Mouse (Mus musculus) forebrain, embryonic 16.5 days (tissue): ENCODE results near the gene B430218F22Rik. TPM values are rescaled to one million over a fixed set of nuclear protein-coding genes. Genes with fewer than 3 reads are reported as not detected.
"Not testable (repeated sequence)": the region's sequence is repeated elsewhere in the genome, so short reads cannot be mapped to it uniquely, and the experiment has no call there.

Experiments
- ATAC-seq: fragments of 200-750 bp; cut with Nextera tagmentation; 2 replicates; pipeline ENCODE4 v1.8.0; 2017; ENCODE audit warnings: mild to moderate bottlenecking, moderate library complexity
- H3K27ac ChIP-seq: fragments of 300-500 bp; sonication (generic); 2 replicates; pipeline ENCODE4 v1.5.1; 2014; ENCODE audit warnings: low read length, control low read depth
- H3K27me3 ChIP-seq: fragments of 300-500 bp; sonication (generic); replicated peaks from 2 replicates; pipeline ENCODE4 v1.6.1; 2014; ENCODE audit warnings: low read length; ENCODE audit not compliant: control insufficient read depth, insufficient read depth
- H3K36me3 ChIP-seq: fragments of 300-500 bp; sonication (generic); 2 replicates; pipeline ENCODE4 v1.6.1; 2014; ENCODE audit not compliant: control insufficient read depth, insufficient read depth
- H3K4me1 ChIP-seq: fragments of 300-500 bp; sonication (generic); replicated peaks from 2 replicates; pipeline ENCODE4 v1.6.1; 2014; ENCODE audit warnings: low read length; ENCODE audit not compliant: control insufficient read depth, insufficient read depth
- H3K4me2 ChIP-seq: fragments of 300-500 bp; sonication (generic); 2 replicates; pipeline ENCODE4 v1.6.1; 2014; ENCODE audit warnings: mild to moderate bottlenecking, low read length, control low read depth
- H3K4me3 ChIP-seq: fragments of 300-500 bp; sonication (generic); replicated peaks from 2 replicates; pipeline ENCODE4 v1.5.1; 2014; ENCODE audit warnings: mild to moderate bottlenecking, low read length, control low read depth
- H3K9ac ChIP-seq: fragments of 300-500 bp; sonication (generic); replicated peaks from 2 replicates; pipeline ENCODE4 v1.6.1; 2014; ENCODE audit warnings: low read depth, low read length, control low read depth
- H3K9me3 ChIP-seq: fragments of 300-500 bp; sonication (generic); 2 replicates; pipeline ENCODE4 v1.6.1; 2016; ENCODE audit warnings: low read length; ENCODE audit not compliant: control insufficient read depth
- WGBS: fragments of 180-500 bp; shearing (Covaris S2); extraction: QIAGEN DNeasy Blood & Tissue Kit; methylation state at CpG from one replicate; pipeline ENCODE4 v1.1.7; 2014; 5-methylcytosine and 5-hydroxymethylcytosine counted together
- polyA plus RNA-seq: library from polyadenylated mRNA; unstranded; fragments of >200 nt; fragmentation: Nextera tagmentation; extraction: Ambion mirVana; gene quantifications from 2 replicates; pipeline ENCODE4 v1.2.1, GENCODE M21; 2015

The B430218F22Rik gene
- 0.48 and 0.92 TPM in 2 replicates for polyA plus RNA-seq

GRCm38 (mm10) chr13:118386511-118387447, at the start of gene B430218F22Rik, which contains the start of gene Mrps30:
Gene B430218F22Rik, plus strand, starts transcription at chr13:118386630.
Gene Mrps30, minus strand, starts transcription at chr13:118387252.
- Histone ChIP-seq H3K4me1 (peaks cover 6% of the 10 kb centered on the region), H3K36me3 (peaks cover 18% of the 10 kb centered on the region), H3K27me3 (no peaks in the 10 kb centered on the region), H3K4me3 (peak within 1 kb of the TSS; percentile 56), H3K27ac (peak within 1 kb of the TSS; percentile 65), H3K4me2 (peak within 1 kb of the TSS; percentile 79), H3K9me3 (no peaks in the 10 kb centered on the region), H3K9ac (peak within 1 kb of the TSS; percentile 63)
- under 1% methylated on average over 73 of the region's 93 CpGs for WGBS
- ATAC-seq = peak; percentile 99

- Histone ChIP-seq H3K36me3 (no peaks in the 10 kb centered on the region), H3K4me2 (no peak overlapping the region)
- 23% methylated on average over 10 of the region's 10 CpGs for WGBS
Observed at GRCm38 (mm10) chr13:118350257-118350656, 36.2 kb upstream of the B430218F22Rik start.

GRCm38 (mm10) chr13:118350870-118351269, 35.6 kb upstream of the B430218F22Rik start:
- no peaks in the 10 kb centered on the region for H3K4me1 ChIP-seq
- H3K4me2 ChIP-seq = no peak overlapping the region
- H3K4me3 ChIP-seq = no peak overlapping the region
- H3K36me3 ChIP-seq = no peaks in the 10 kb centered on the region
- no peaks in the 10 kb centered on the region for H3K27me3 ChIP-seq
- H3K9me3 ChIP-seq = no peaks in the 10 kb centered on the region
- ATAC-seq = no peak
- WGBS = 94% methylated on average over 10 of the region's 10 CpGs
- no peak overlapping the region for H3K9ac ChIP-seq
- no peak overlapping the region for H3K27ac ChIP-seq

More at GRCm38 (mm10) chr13:118350257-118350656, 36.2 kb upstream of the B430218F22Rik start:
- H3K9ac ChIP-seq = no peak overlapping the region
- H3K27me3 ChIP-seq = no peaks in the 10 kb centered on the region
- H3K9me3 ChIP-seq = no peaks in the 10 kb centered on the region
- H3K27ac ChIP-seq = no peak overlapping the region
- no peaks in the 10 kb centered on the region for H3K4me1 ChIP-seq
- no peak for ATAC-seq
- H3K4me3 ChIP-seq = no peak overlapping the region

GRCm38 (mm10) chr13:118363342-118363741, 23.1 kb upstream of the B430218F22Rik start:
- H3K4me3 ChIP-seq = no peak overlapping the region
- H3K9me3 ChIP-seq = no peaks in the 10 kb centered on the region
- H3K4me2 ChIP-seq = no peak overlapping the region
- H3K27ac ChIP-seq = no peak overlapping the region
- H3K9ac ChIP-seq = no peak overlapping the region
- 90% methylated on average over 6 of the region's 6 CpGs for WGBS
- no peak for ATAC-seq
- no peaks in the 10 kb centered on the region for H3K4me1 ChIP-seq
- H3K36me3 ChIP-seq = no peaks in the 10 kb centered on the region
- no peaks in the 10 kb centered on the region for H3K27me3 ChIP-seq

- H3K4me1 ChIP-seq = no peaks in the 10 kb centered on the region
- WGBS = 75% methylated on average over 1 of the region's 1 CpGs
- H3K9ac ChIP-seq = no peak overlapping the region
- H3K36me3 ChIP-seq = no peaks in the 10 kb centered on the region
- no peak overlapping the region for H3K4me3 ChIP-seq
- no peaks in the 10 kb centered on the region for H3K9me3 ChIP-seq
- no peak overlapping the region for H3K4me2 ChIP-seq
- H3K27ac ChIP-seq = no peak overlapping the region
- H3K27me3 ChIP-seq = no peaks in the 10 kb centered on the region
- ATAC-seq = no peak
Observed at GRCm38 (mm10) chr13:118365774-118366173, 20.7 kb upstream of the B430218F22Rik start.

- Histone ChIP-seq H3K27ac (no peak overlapping the region), H3K36me3 (0 out of 2 replicates have a peak, but pooled peaks cover 4% of the 10 kb centered on the region), H3K4me1 (no peaks in the 10 kb centered on the region), H3K9ac (no peak overlapping the region), H3K9me3 (no peaks in the 10 kb centered on the region), H3K4me3 (no peak overlapping the region), H3K4me2 (no peak overlapping the region), H3K27me3 (no peaks in the 10 kb centered on the region)
- no peak for ATAC-seq
- 89% methylated on average over 4 of the region's 4 CpGs for WGBS
Observed at GRCm38 (mm10) chr13:118372871-118373270, 13.6 kb upstream of the B430218F22Rik start.

GRCm38 (mm10) chr13:118379155-118379554, 7.3 kb upstream of the B430218F22Rik start:
- Histone ChIP-seq H3K27me3 (no peaks in the 10 kb centered on the region), H3K4me1 (no peaks in the 10 kb centered on the region), H3K27ac (no peak overlapping the region), H3K36me3 (peaks cover 25% of the 10 kb centered on the region), H3K4me2 (no peak overlapping the region), H3K9me3 (no peaks in the 10 kb centered on the region), H3K4me3 (no peak overlapping the region), H3K9ac (no peak overlapping the region)
- 58% methylated on average over 1 of the region's 1 CpGs for WGBS
- no peak for ATAC-seq

GRCm38 (mm10) chr13:118380381-118380780, 6.0 kb upstream of the B430218F22Rik start:
- Histone ChIP-seq H3K9ac (no peak overlapping the region), H3K4me3 (no peak overlapping the region), H3K27ac (no peak overlapping the region), H3K36me3 (peaks cover 27% of the 10 kb centered on the region), H3K27me3 (no peaks in the 10 kb centered on the region), H3K4me1 (no peaks in the 10 kb centered on the region), H3K9me3 (no peaks in the 10 kb centered on the region), H3K4me2 (no peak overlapping the region)
- WGBS = 87% methylated on average over 10 of the region's 10 CpGs
- no peak for ATAC-seq

- not testable (repeated sequence) for H3K4me1 ChIP-seq, H3K27me3 ChIP-seq, H3K27ac ChIP-seq, H3K9ac ChIP-seq, H3K9me3 ChIP-seq
- ATAC-seq = peak; percentile 52
- Histone ChIP-seq H3K36me3 (peaks cover 15% of the 10 kb centered on the region), H3K4me3 (peak overlapping the region; percentile 56), H3K4me2 (peak overlapping the region; percentile 48)
- WGBS = 9% methylated on average over 10 of the region's 10 CpGs
Observed at GRCm38 (mm10) chr13:118387448-118387801, 995 bp downstream of the B430218F22Rik start.
